Mouse (Mus musculus) ES-E14 (cell line): ENCODE measurements around the gene Comtd1.

ENCODE experiments used
- HCFC1 ChIP-seq: IDR thresholded peaks from 2 replicates; pipeline ENCODE4 v1.6.1; 2012; ENCODE audit warnings: low read length, inconsistent platforms, borderline replicate concordance; ENCODE audit not compliant: insufficient read depth
- MAFK ChIP-seq: IDR thresholded peaks from 2 replicates; pipeline ENCODE4 v1.6.1; 2014; ENCODE audit warnings: mild to moderate bottlenecking, low read depth, low read length, inconsistent platforms; ENCODE audit not compliant: insufficient read depth
- ZC3H11A ChIP-seq: IDR thresholded peaks from 2 replicates; pipeline ENCODE4 v1.6.1; 2012; ENCODE audit warnings: low read depth, mild to moderate bottlenecking, inconsistent platforms, low read length, borderline replicate concordance
- ZNF384 ChIP-seq: IDR thresholded peaks from 2 replicates; pipeline ENCODE4 v1.6.1; 2012; ENCODE audit warnings: low read depth, low read length, inconsistent platforms

GRCm38 (mm10) chr14:21820880-21821505, 27.8 kb downstream of the Comtd1 start:
- TF ChIP-seq ZNF384 (no peak), HCFC1 (no peak), MAFK (no peak), ZC3H11A (no peak)
